Mouse (Mus musculus) heart, adult 2 months (tissue): ENCODE measurements around the gene Tmem101. TPM values are rescaled to one million over a fixed set of nuclear protein-coding genes. Genes with fewer than 3 reads are reported as not detected.

ENCODE experiments used
- DNase-seq, 2 experiments: peaks; one replicate each; pipeline ENCODE4 v3.0.0; 2021
- H3K27ac ChIP-seq: fragments of 200-600 bp; 2 replicates; pipeline ENCODE4 v1.8.1; 2022
- H3K27me3 ChIP-seq: fragments of 200-500 bp; 2 replicates; pipeline ENCODE4 v1.6.1; 2012; ENCODE audit warnings: mild to moderate bottlenecking, low read length, inconsistent platforms, mixed read lengths; ENCODE audit not compliant: control insufficient read depth, insufficient read depth
- H3K36me3 ChIP-seq: fragments of 200-500 bp; 2 replicates; pipeline ENCODE4 v1.6.1; 2012; ENCODE audit warnings: low read length, inconsistent platforms; ENCODE audit not compliant: control insufficient read depth, insufficient read depth
- H3K4me1 ChIP-seq: fragments of 200-500 bp; 2 replicates; pipeline ENCODE4 v1.6.1; 2011; ENCODE audit warnings: low read length; ENCODE audit not compliant: control insufficient read depth, insufficient read depth
- H3K4me3 ChIP-seq: fragments of 200-600 bp; 2 replicates; pipeline ENCODE4 v1.8.1; 2022
- H3K79me2 ChIP-seq: fragments of 200-500 bp; replicated peaks from 2 replicates; pipeline ENCODE4 v1.6.1; 2012; ENCODE audit warnings: mild to moderate bottlenecking, inconsistent platforms, low read length, moderate library complexity, mixed read lengths; ENCODE audit not compliant: control insufficient read depth, insufficient read depth
- H3K9ac ChIP-seq: fragments of 200-500 bp; 2 replicates; pipeline ENCODE4 v1.6.1; 2012; ENCODE audit warnings: low read depth, mild to moderate bottlenecking, control low read depth, inconsistent platforms, low read length, mixed read lengths
- CTCF ChIP-seq: fragments of 200-600 bp; IDR thresholded peaks from 2 replicates; pipeline ENCODE4 v1.8.1; 2022; ENCODE audit warnings: antibody characterized with exemption, mild to moderate bottlenecking, moderate library complexity
- EP300 ChIP-seq: fragments of 200-500 bp; IDR thresholded peaks from 2 replicates; pipeline ENCODE4 v1.6.1; 2011; ENCODE audit warnings: low read depth, low read length, control low read depth; ENCODE audit not compliant: insufficient read depth
- POLR2A ChIP-seq: fragments of 200-500 bp; IDR thresholded peaks from 2 replicates; pipeline ENCODE4 v1.6.1; 2011; ENCODE audit warnings: mild to moderate bottlenecking, low read depth, low read length, control low read depth; ENCODE audit not compliant: insufficient read depth
- WGBS: fragments of 180-500 bp; shearing (Covaris S2); methylation state at CpG from one replicate; pipeline ENCODE4 v1.1.7; 2018; 5-methylcytosine and 5-hydroxymethylcytosine counted together
- intact Hi-C: fragments of 180-260 bp; cut with DNase I; formaldehyde crosslinking; loops from one replicate; pipeline ENCODE4 v1.15.1; 2025
- polyA plus RNA-seq: library from polyadenylated mRNA; depleted of rRNA; stranded (reverse); fragments of >200 nt; gene quantifications from 2 replicates; pipeline ENCODE4 v1.2.3, GENCODE M21; 2012
- total RNA-seq, 2 experiments: library from RNA; stranded (reverse); gene quantifications; 2 replicates each; pipeline ENCODE4 v1.2.3; 2021

Tmem101 gene
- total and polyA plus RNA-seq, 3 experiments, result 12.2 to 20.7 (median 13.6) TPM

- WGBS, result 48% methylated on average over 13 of the region's 13 CpGs
- Histone ChIP-seq H3K4me1 (no peaks in the 10 kb centered on the region), H3K4me3 (no peak overlapping the region), H3K9ac (no peak overlapping the region), H3K79me2 (no peaks in the 10 kb centered on the region), H3K27ac (no peak overlapping the region), H3K27me3 (no peaks in the 10 kb centered on the region), H3K36me3 (no peaks in the 10 kb centered on the region)
- TF ChIP-seq POLR2A (no peak), CTCF (no peak), EP300 (no peak)
- intact Hi-C loops, result loop anchor here (1.0 to 5.0 kb wide), 2 partner anchors 77 to 151 kb away; partner anchors contain the start of gene Dusp3
- no peak for DNase-seq
These were observed 18.4 kb downstream of the Tmem101 start for GRCm38 (mm10) chr11:102137625-102138446.

GRCm38 (mm10) chr11:102134516-102134915 is 21.7 kb downstream of the Tmem101 start:
- DNase-seq, result no peak
- Histone ChIP-seq H3K36me3 (no peaks in the 10 kb centered on the region), H3K79me2 (no peaks in the 10 kb centered on the region), H3K27me3 (no peaks in the 10 kb centered on the region), H3K4me1 (no peaks in the 10 kb centered on the region), H3K27ac (no peak overlapping the region), H3K9ac (no peak overlapping the region), H3K4me3 (no peak overlapping the region)
- intact Hi-C loops, result no loop called here
- no peak for TF ChIP-seq POLR2A
- no peak for TF ChIP-seq CTCF
- no peak for TF ChIP-seq EP300
- WGBS, result 16% methylated on average over 4 of the region's 4 CpGs

GRCm38 (mm10) chr11:102117386-102117785 is 38.8 kb downstream of the Tmem101 start:
- no peak overlapping the region for H3K4me3 ChIP-seq
- intact Hi-C loops, result no loop called here
- WGBS, result 73% methylated on average over 6 of the region's 6 CpGs
- TF ChIP-seq POLR2A, result no peak
- no peak for TF ChIP-seq EP300
- no peak for TF ChIP-seq CTCF
- no peaks in the 10 kb centered on the region; the same call in 1 of the 2 replicates for H3K27me3 ChIP-seq
- no peaks in the 10 kb centered on the region for H3K36me3 ChIP-seq
- no peak overlapping the region for H3K27ac ChIP-seq
- no peaks in the 10 kb centered on the region for H3K4me1 ChIP-seq
- H3K9ac ChIP-seq, result no peak overlapping the region
- DNase-seq, result no peak
- H3K79me2 ChIP-seq, result no peaks in the 10 kb centered on the region

- no peak overlapping the region for H3K4me3 ChIP-seq
- H3K36me3 ChIP-seq, result no peaks in the 10 kb centered on the region
- no peak for DNase-seq
- TF ChIP-seq CTCF (no peak), POLR2A (no peak), EP300 (no peak)
- no peaks in the 10 kb centered on the region for H3K79me2 ChIP-seq
- no peaks in the 10 kb centered on the region; the same call in 1 of the 2 replicates for H3K27me3 ChIP-seq
- intact Hi-C loops, result no loop called here
- WGBS, result 45% methylated on average over 8 of the region's 8 CpGs
- H3K9ac ChIP-seq, result no peak overlapping the region
- H3K27ac ChIP-seq, result no peak overlapping the region
- H3K4me1 ChIP-seq, result no peaks in the 10 kb centered on the region
These were observed 40.0 kb downstream of the Tmem101 start for GRCm38 (mm10) chr11:102116241-102116640.

GRCm38 (mm10) chr11:102111576-102111975 is 44.6 kb downstream of the Tmem101 start:
- intact Hi-C loops, result no loop called here
- Histone ChIP-seq H3K27me3 (peaks cover 5% of the 10 kb centered on the region), H3K4me1 (no peaks in the 10 kb centered on the region), H3K9ac (no peak overlapping the region), H3K79me2 (no peaks in the 10 kb centered on the region), H3K4me3 (no peak overlapping the region), H3K36me3 (no peaks in the 10 kb centered on the region), H3K27ac (no peak overlapping the region)
- WGBS, result 29% methylated on average over 5 of the region's 5 CpGs
- TF ChIP-seq CTCF (no peak), POLR2A (no peak), EP300 (no peak)
- DNase-seq, result no peak

- Histone ChIP-seq H3K79me2 (no peaks in the 10 kb centered on the region), H3K27ac (no peak within 1 kb of the TSS), H3K36me3 (no peaks in the 10 kb centered on the region), H3K27me3 (peaks cover 5% of the 10 kb centered on the region), H3K9ac (no peak within 1 kb of the TSS), H3K4me3 (no peak within 1 kb of the TSS), H3K4me1 (no peaks in the 10 kb centered on the region)
- intact Hi-C loops, result no loop called here
- 15% methylated on average over 9 of the region's 9 CpGs for WGBS
- DNase-seq, result no peak
- TF ChIP-seq CTCF, result no peak
- TF ChIP-seq POLR2A, result no peak
- no peak for TF ChIP-seq EP300
These were observed 48.5 kb downstream of the Tmem101 start, which contains the start of gene Pyy for GRCm38 (mm10) chr11:102107732-102108131. TSS of gene Pyy (minus strand) at chr11:102107832.
